Mouse (Mus musculus) liver, adult 10 weeks (tissue): ENCODE measurements around the gene Tagap1. TPM values are rescaled to one million over a fixed set of nuclear protein-coding genes. Genes with fewer than 3 reads are reported as not detected.

Source experiments
- polyA plus RNA-seq: library from polyadenylated mRNA; stranded (reverse); fragments of 350-450 nt; fragmentation: Illumina TruSeq; extraction: RNeasy Lipid Tissue Mini Kit (QIAGEN cat#74804); gene quantifications from one replicate; pipeline ENCODE4 v1.2.3, GENCODE M21; 2014; ENCODE audit warnings: low read depth, low replicate concordance

Gene Tagap1
- polyA plus RNA-seq, result 10.0 TPM

GRCm38 (mm10) chr17:6960776-6961175 lies at the start of gene Tagap1:
TSS of gene Tagap1 (minus strand) at chr17:6961156.

GRCm38 (mm10) chr17:6978287-6979248 lies 17.6 kb upstream of the Tagap1 start, which contains the start of gene Gm49721:
TSS of gene Gm49721 (plus strand) at chr17:6978904.

GRCm38 (mm10) chr17:6970334-6970733 lies 9.4 kb upstream of the Tagap1 start, which contains the start of gene Rnaset2b:
TSS of gene Rnaset2b (plus strand) at chr17:6970634.

GRCm38 (mm10) chr17:6947984-6948768 lies 12.8 kb downstream of the Tagap1 start, which contains the start of gene Rsph3b:
TSS of gene Rsph3b (minus strand) at chr17:6948682.

Other genes starting within 250 kb of the Tagap1 start
- gene Ezr, start 178.4 kb downstream of the Tagap1 start, polyA plus RNA-seq, result 2.9 TPM
- gene Rsph3b, start 12.5 kb downstream of the Tagap1 start, polyA plus RNA-seq, result 15.0 TPM
- 245 TPM for gene Rnaset2b, start 9.5 kb upstream of the Tagap1 start, polyA plus RNA-seq
- not detected for gene Gm49721, start 17.7 kb upstream of the Tagap1 start, polyA plus RNA-seq
- gene Gm1604a, start 64.4 kb upstream of the Tagap1 start, polyA plus RNA-seq, result not detected
- gene Rps6ka2, start 209.0 kb upstream of the Tagap1 start, polyA plus RNA-seq, result 0.16 TPM